Mouse (Mus musculus): ENCODE data around the gene Acat1. TPM values are rescaled to one million over a fixed set of nuclear protein-coding genes. Genes with fewer than 3 reads are reported as not detected.

The Acat1 gene
- polyA plus RNA-seq, 2 experiments, result 52.8 to 87.4 TPM

DNA sequence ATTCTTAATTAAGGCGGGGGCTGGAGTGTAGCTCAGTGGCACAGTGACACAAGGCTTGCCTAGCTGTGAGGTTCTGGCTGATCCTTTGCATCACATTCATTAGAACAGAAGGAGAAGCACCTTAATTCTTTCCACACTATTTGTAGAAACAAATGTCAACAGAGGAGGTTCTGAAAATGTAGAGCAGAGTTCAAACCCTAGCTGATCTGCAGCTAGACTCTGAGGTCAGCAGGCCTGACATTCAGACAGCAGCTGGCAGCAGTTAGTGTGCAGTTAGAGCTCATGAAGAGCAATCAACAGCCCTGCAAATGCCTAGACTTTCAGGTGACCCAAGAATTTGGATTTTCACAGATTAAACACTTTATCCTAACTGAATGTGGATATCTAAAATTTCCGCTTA lies 8.6 kb downstream of the Acat1 start:
- Histone ChIP-seq H3K4me1 (replicated peaks; ENCODE audit: control insufficient read depth in 2 of 2, insufficient read depth in 2 of 2, low read length in 1 of 2) (peaks cover 0 to 9% of the 10 kb centered on the region in 2 experiments; a peak in 2 of 4 replicates), H3K9me3 (ENCODE audit: control insufficient read depth, low read length) (no peaks in the 10 kb centered on the region), H3K36me3 (replicated peaks; ENCODE audit: control insufficient read depth, insufficient read depth, low read depth) (no peaks in the 10 kb centered on the region), H3K27me3 (ENCODE audit: control insufficient read depth, insufficient read depth, low read length) (no peaks in the 10 kb centered on the region), H3K27ac (no peak overlapping the region), H3K4me3 (ENCODE audit: insufficient read depth in 1 of 2, low read depth in 2 of 2, low read length in 2 of 2) (no peak overlapping the region), H3K4me2 (ENCODE audit: low read depth) (no peak overlapping the region), H3K9ac (replicated peaks) (no peak overlapping the region)
- no peak for DNase-seq (ENCODE audit: low read depth in 3 of 3, low spot score in 3 of 3)
- ATAC-seq (ENCODE audit: insufficient read depth), result peak; percentile 42; the same call in 1 of the 2 replicates
- 78% methylated on average over 2 of the region's 2 CpGs for WGBS (ENCODE audit: insufficient replicate concordance)
- TF ChIP-seq EP300 (IDR thresholded peaks at IDR 0.05; ENCODE audit: low read depth) (no peak), CTCF (IDR thresholded peaks at IDR 0.05; ENCODE audit: low read depth) (no peak)

DNA sequence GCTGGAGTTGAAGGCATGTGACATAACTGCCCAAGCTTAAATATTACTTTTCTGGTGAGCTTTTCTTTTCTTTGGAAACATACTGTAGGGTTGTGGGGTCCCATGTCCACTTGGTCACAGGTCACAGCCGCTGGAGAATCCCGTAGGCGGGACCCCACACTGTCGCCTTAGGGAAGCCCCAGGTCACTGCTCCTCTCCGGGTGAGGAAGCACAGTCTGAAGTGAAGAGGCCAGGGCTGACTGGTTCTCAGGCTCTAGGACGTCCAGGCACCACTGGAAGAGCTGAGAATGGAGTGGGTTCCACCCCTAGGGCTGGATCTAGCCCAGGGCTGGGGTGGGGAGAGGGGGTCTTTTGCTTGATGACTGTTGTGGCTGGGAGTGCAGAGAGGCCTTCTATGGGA lies 11.6 kb downstream of the Acat1 start:
- ATAC-seq (ENCODE audit: insufficient read depth) (no peak), DNase-seq (ENCODE audit: low read depth in 3 of 3, low spot score in 3 of 3) (no peak)
- no peak for TF ChIP-seq EP300 (IDR thresholded peaks at IDR 0.05; ENCODE audit: low read depth)
- no peak for TF ChIP-seq CTCF (IDR thresholded peaks at IDR 0.05; ENCODE audit: low read depth)
- WGBS (ENCODE audit: insufficient replicate concordance), result 72% methylated on average over 6 of the region's 6 CpGs
- H3K4me2 ChIP-seq (ENCODE audit: low read depth), result no peak overlapping the region
- H3K27me3 ChIP-seq (ENCODE audit: control insufficient read depth, insufficient read depth, low read length), result no peaks in the 10 kb centered on the region
- peaks cover 0 to 7% of the 10 kb centered on the region in 2 experiments; a peak in 2 of 4 replicates for H3K4me1 ChIP-seq (replicated peaks; ENCODE audit: control insufficient read depth in 2 of 2, insufficient read depth in 2 of 2, low read length in 1 of 2)
- H3K4me3 ChIP-seq (ENCODE audit: insufficient read depth in 1 of 2, low read depth in 2 of 2, low read length in 2 of 2), result no peak overlapping the region
- no peaks in the 10 kb centered on the region for H3K36me3 ChIP-seq (replicated peaks; ENCODE audit: control insufficient read depth, insufficient read depth, low read depth)
- no peak overlapping the region for H3K9ac ChIP-seq (replicated peaks)
- H3K9me3 ChIP-seq (ENCODE audit: control insufficient read depth, low read length), result no peaks in the 10 kb centered on the region
- no peak overlapping the region for H3K27ac ChIP-seq

DNA sequence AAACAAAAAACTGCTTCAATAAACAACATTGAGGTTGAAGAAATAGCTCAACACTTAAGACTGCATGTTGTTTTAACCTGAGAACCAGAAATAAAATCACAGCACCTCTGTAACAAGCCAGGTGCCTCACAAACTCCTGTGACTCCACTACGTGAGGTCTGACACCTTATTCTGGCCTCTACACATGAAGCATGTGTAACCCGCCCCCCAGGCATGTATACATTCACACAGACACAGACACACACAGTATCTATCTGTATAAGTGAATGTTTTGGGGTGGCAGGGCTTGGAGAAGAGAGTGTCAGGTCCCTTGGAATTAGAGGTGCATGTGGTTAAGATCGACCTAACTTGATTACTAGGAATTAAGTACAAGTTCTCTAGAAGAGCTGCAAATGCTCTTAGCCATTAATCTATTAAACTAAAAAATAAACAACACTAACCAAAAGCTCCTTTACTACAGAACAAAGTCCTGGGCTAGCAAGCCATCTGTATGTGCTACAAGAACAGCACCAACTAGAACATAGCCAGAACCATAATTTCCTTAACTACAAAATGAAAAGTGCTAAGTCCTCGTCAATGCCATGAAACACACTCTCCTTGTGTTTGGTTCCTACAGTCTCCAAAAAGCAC lies 13.1 kb downstream of the Acat1 start:
- H3K9me3 ChIP-seq (ENCODE audit: control insufficient read depth, low read length), result no peaks in the 10 kb centered on the region
- WGBS (ENCODE audit: insufficient replicate concordance), result 71% methylated on average over 4 of the region's 4 CpGs
- no peak overlapping the region for H3K27ac ChIP-seq
- H3K27me3 ChIP-seq (ENCODE audit: control insufficient read depth, insufficient read depth, low read length), result no peaks in the 10 kb centered on the region
- no peak for ATAC-seq (ENCODE audit: insufficient read depth)
- H3K4me1 ChIP-seq (replicated peaks; ENCODE audit: control insufficient read depth in 2 of 2, insufficient read depth in 2 of 2, low read length in 1 of 2), result no peaks in the 10 kb centered on the region
- H3K4me2 ChIP-seq (ENCODE audit: low read depth), result no peak overlapping the region
- H3K36me3 ChIP-seq (replicated peaks; ENCODE audit: control insufficient read depth, insufficient read depth, low read depth), result peaks cover 4% of the 10 kb centered on the region; the same call in 1 of the 2 replicates
- TF ChIP-seq CTCF (IDR thresholded peaks at IDR 0.05; ENCODE audit: low read depth) (no peak), EP300 (IDR thresholded peaks at IDR 0.05; ENCODE audit: low read depth) (no peak)
- no peak overlapping the region for H3K9ac ChIP-seq (replicated peaks)
- H3K4me3 ChIP-seq (ENCODE audit: insufficient read depth in 1 of 2, low read depth in 2 of 2, low read length in 2 of 2), result no peak overlapping the region
- DNase-seq (ENCODE audit: low read depth in 3 of 3, low spot score in 3 of 3), result no peak

- no peaks in the 10 kb centered on the region for H3K9me3 ChIP-seq (ENCODE audit: control insufficient read depth, low read length)
- no peak overlapping the region for H3K9ac ChIP-seq (replicated peaks)
- TF ChIP-seq CTCF (IDR thresholded peaks at IDR 0.05; ENCODE audit: low read depth) (peak; percentile 92), EP300 (IDR thresholded peaks at IDR 0.05; ENCODE audit: low read depth) (no peak)
- no peak overlapping the region for H3K27ac ChIP-seq
- no peaks in the 10 kb centered on the region for H3K4me1 ChIP-seq (replicated peaks; ENCODE audit: control insufficient read depth in 2 of 2, insufficient read depth in 2 of 2, low read length in 1 of 2)
- 3% methylated on average over 3 of the region's 3 CpGs for WGBS (ENCODE audit: insufficient replicate concordance)
- H3K36me3 ChIP-seq (replicated peaks; ENCODE audit: control insufficient read depth, insufficient read depth, low read depth), result peaks cover 4% of the 10 kb centered on the region
- no peak overlapping the region for H3K4me3 ChIP-seq (ENCODE audit: insufficient read depth in 1 of 2, low read depth in 2 of 2, low read length in 2 of 2)
- DNase-seq (ENCODE audit: low read depth in 3 of 3, low spot score in 3 of 3) (peak; percentile 28 to 47 (median 47)), ATAC-seq (ENCODE audit: insufficient read depth) (0 out of 2 replicates have a peak, but pooled peaks have one; percentile 31)
- no peaks in the 10 kb centered on the region for H3K27me3 ChIP-seq (ENCODE audit: control insufficient read depth, insufficient read depth, low read length)
- H3K4me2 ChIP-seq (ENCODE audit: low read depth), result no peak overlapping the region
These were observed 15.4 kb downstream of the Acat1 start for GRCm38 (mm10) chr9:53594764-53595163.

- H3K36me3 ChIP-seq (replicated peaks; ENCODE audit: control insufficient read depth, insufficient read depth, low read depth), result peaks cover 9% of the 10 kb centered on the region
These were observed 28.3 kb downstream of the Acat1 start for GRCm38 (mm10) chr9:53581870-53582269.

More at GRCm38 (mm10) chr9:53581870-53582269, 28.3 kb downstream of the Acat1 start:
- ATAC-seq (ENCODE audit: insufficient read depth) (no peak), DNase-seq (ENCODE audit: low read depth in 3 of 3, low spot score in 3 of 3) (no peak)
- H3K27me3 ChIP-seq (ENCODE audit: control insufficient read depth, insufficient read depth, low read length), result no peaks in the 10 kb centered on the region
- 84% methylated on average over 4 of the region's 4 CpGs for WGBS (ENCODE audit: insufficient replicate concordance)
- no peaks in the 10 kb centered on the region for H3K4me1 ChIP-seq (replicated peaks; ENCODE audit: control insufficient read depth in 2 of 2, insufficient read depth in 2 of 2, low read length in 1 of 2)
- H3K9ac ChIP-seq (replicated peaks), result no peak overlapping the region
- H3K4me2 ChIP-seq (ENCODE audit: low read depth), result no peak overlapping the region
- no peak overlapping the region for H3K27ac ChIP-seq
- no peak overlapping the region for H3K4me3 ChIP-seq (ENCODE audit: insufficient read depth in 1 of 2, low read depth in 2 of 2, low read length in 2 of 2)
- no peak for TF ChIP-seq CTCF (IDR thresholded peaks at IDR 0.05; ENCODE audit: low read depth)
- TF ChIP-seq EP300 (IDR thresholded peaks at IDR 0.05; ENCODE audit: low read depth), result no peak
- no peaks in the 10 kb centered on the region for H3K9me3 ChIP-seq (ENCODE audit: control insufficient read depth, low read length)

Data from liver, embryonic 14.5 days (tissue).